Mouse (Mus musculus): ENCODE data around the gene Tmem190. TPM values are rescaled to one million over a fixed set of nuclear protein-coding genes. Genes with fewer than 3 reads are reported as not detected.

The Tmem190 gene
- 387 and 534 TPM in 2 replicates for polyA plus RNA-seq (2012; rRNA removed)

DNA sequence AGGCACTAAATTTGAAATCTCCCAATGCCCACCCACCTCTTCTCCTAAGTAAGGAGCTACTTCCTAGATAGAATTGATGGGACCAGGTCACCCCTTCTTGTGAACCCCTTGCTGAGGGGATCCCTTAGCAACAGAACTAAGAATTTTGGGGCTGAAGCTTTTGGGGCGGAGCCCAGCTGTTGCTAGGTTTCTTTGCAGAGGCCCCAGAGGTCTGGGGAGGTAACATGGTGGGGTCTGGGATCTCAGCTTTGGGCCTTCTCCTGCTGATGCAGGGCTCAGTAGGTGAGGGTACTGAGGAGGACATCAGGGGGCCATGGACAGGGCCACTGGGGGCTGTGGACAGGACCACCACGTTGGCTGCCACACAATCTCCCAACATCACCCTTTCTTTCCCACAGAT is at the start of gene Tmem190, which contains the start of gene Il11:
Gene Tmem190, plus strand, starts transcription at position 179 of the 400 bp plus-strand sequence.
Gene Il11, minus strand, starts transcription at position 101 of the 400 bp plus-strand sequence.
- H3K27ac ChIP-seq (ENCODE audit: control insufficient read depth, insufficient read depth, low read depth, low read length): peak within 1 kb of the TSS; percentile 47
- no peaks in the 10 kb centered on the region for H3K27me3 ChIP-seq (ENCODE audit: control insufficient read depth, insufficient read depth, low read length)
- peaks cover 2% of the 10 kb centered on the region for H3K4me1 ChIP-seq (ENCODE audit: control insufficient read depth, insufficient read depth, low read length)
- no peak for TF ChIP-seq POLR2A (IDR thresholded peaks at IDR 0.05; ENCODE audit: control insufficient read depth, low read depth, low read length)
- TF ChIP-seq CTCF (IDR thresholded peaks at IDR 0.05; ENCODE audit: control insufficient read depth, insufficient read depth, insufficient replicate concordance, low read depth, low read length): no peak
- H3K4me3 ChIP-seq (ENCODE audit: control insufficient read depth, low read depth, low read length): peak within 1 kb of the TSS; percentile 87
- no peaks in the 10 kb centered on the region for H3K36me3 ChIP-seq (ENCODE audit: control insufficient read depth, insufficient read depth, low read length)

DNA sequence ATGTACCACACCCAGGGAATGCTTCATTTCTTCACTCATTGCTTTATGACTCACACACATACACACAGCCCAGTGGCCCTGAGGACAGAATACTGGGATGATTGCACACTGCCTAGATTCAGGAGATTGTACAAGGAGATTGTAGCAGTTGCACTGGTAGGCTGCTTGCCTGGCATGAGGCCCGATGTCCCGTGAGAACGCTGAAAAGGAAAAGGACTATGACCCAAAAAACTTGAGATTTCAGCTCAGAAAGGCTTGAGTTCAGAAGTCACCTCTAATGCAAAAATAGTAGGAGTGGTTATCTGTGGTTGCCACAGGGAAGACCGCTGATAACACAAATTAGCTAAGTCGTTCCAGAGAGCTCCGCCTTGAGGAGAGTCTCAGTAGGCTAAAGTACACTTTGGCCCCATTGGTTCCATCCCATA is 49.8 kb upstream of the Tmem190 start:
- H3K27ac ChIP-seq (ENCODE audit: control insufficient read depth, insufficient read depth, low read depth, low read length): no peak overlapping the region
- no peaks in the 10 kb centered on the region for H3K4me1 ChIP-seq (ENCODE audit: control insufficient read depth, insufficient read depth, low read length)
- H3K36me3 ChIP-seq (ENCODE audit: control insufficient read depth, insufficient read depth, low read length): no peaks in the 10 kb centered on the region
- TF ChIP-seq CTCF (IDR thresholded peaks at IDR 0.05; ENCODE audit: control insufficient read depth, insufficient read depth, insufficient replicate concordance, low read depth, low read length) (no peak), POLR2A (IDR thresholded peaks at IDR 0.05; ENCODE audit: control insufficient read depth, low read depth, low read length) (no peak)
- H3K27me3 ChIP-seq (ENCODE audit: control insufficient read depth, insufficient read depth, low read length): no peaks in the 10 kb centered on the region
- H3K4me3 ChIP-seq (ENCODE audit: control insufficient read depth, low read depth, low read length): no peak overlapping the region

DNA sequence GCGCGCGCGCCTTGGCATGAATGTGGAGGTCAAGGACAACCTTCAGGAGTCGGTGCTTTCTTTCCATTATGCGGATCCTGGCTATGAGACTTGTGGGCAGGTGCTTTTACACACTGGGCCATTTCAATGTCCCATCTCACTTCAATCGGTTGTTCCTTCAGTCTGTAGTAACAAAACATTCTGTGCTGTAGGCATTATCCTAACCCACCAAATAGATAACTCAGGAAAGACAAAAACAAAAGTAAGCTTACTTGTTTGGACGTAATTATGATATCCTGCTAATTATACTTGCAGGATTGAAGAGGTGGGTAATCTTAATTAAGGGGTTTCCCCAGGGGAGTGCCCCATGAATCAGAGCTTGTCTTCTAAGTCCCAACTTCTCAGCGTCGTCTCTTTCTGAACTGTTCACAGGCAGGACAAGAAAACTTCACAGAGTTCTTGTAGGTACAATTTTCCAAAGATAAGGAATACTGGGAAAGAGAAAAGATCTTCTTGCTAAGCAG is 43.6 kb upstream of the Tmem190 start:
- peak overlapping the region; percentile 88 for H3K27ac ChIP-seq (ENCODE audit: control insufficient read depth, insufficient read depth, low read depth, low read length)
- peaks cover 2% of the 10 kb centered on the region; the same call in 1 of the 2 replicates for H3K36me3 ChIP-seq (ENCODE audit: control insufficient read depth, insufficient read depth, low read length)
- TF ChIP-seq POLR2A (IDR thresholded peaks at IDR 0.05; ENCODE audit: control insufficient read depth, low read depth, low read length): no peak
- no peak for TF ChIP-seq CTCF (IDR thresholded peaks at IDR 0.05; ENCODE audit: control insufficient read depth, insufficient read depth, insufficient replicate concordance, low read depth, low read length)

DNA sequence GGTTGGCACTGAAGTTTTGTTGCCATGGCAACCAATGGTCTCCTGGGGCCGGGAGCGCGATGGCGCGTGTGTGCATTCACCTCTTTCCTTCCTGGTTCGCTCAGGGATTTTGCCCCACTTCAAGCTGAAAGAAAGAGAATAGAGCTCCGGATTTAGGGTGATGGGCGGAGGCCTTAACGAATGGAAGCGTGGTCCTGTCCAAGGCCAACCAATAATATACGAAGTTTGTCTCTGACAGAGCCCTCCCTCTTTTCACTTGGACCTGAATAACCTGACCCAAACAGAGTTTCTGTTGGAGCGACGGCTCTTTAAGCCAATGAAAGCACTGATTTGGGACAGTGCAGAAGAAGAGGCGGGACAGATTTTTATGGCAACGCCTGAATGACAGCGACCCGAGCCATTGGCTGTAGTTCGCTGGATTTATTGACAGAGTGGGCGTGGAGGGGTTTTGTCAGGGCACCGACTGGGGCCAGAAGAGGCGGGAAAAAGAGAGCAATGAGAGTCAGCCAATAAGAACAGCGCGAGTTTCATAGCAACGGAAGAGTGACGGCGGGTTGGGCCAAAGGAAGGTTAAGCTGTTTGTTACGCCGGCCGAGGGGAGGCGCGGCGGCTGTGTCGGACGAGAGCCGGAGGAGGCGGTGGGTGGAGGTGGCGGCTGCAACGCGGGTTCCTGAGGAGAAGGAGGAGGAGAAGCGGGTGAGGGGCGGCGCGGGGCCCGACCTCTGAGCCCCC is 43.0 kb upstream of the Tmem190 start, which contains the start of gene Kmt5c:
Gene Kmt5c, plus strand, starts transcription at position 572 of the 732 bp plus-strand sequence.
- peak within 1 kb of the TSS; percentile 85 for H3K4me3 ChIP-seq (ENCODE audit: control insufficient read depth, low read depth, low read length)
- H3K4me1 ChIP-seq (ENCODE audit: control insufficient read depth, insufficient read depth, low read length): peaks cover 20% of the 10 kb centered on the region
- peak within 1 kb of the TSS; percentile 88 for H3K27ac ChIP-seq (ENCODE audit: control insufficient read depth, insufficient read depth, low read depth, low read length)
- H3K27me3 ChIP-seq (ENCODE audit: control insufficient read depth, insufficient read depth, low read length): no peaks in the 10 kb centered on the region
- H3K36me3 ChIP-seq (ENCODE audit: control insufficient read depth, insufficient read depth, low read length): peaks cover 2% of the 10 kb centered on the region; the same call in 1 of the 2 replicates
- TF ChIP-seq CTCF (IDR thresholded peaks at IDR 0.05; ENCODE audit: control insufficient read depth, insufficient read depth, insufficient replicate concordance, low read depth, low read length) (no peak), POLR2A (IDR thresholded peaks at IDR 0.05; ENCODE audit: control insufficient read depth, low read depth, low read length) (peak; percentile 91)

More for the DNA sequence above, 43.6 kb upstream of the Tmem190 start:
- Histone ChIP-seq H3K4me3 (ENCODE audit: control insufficient read depth, low read depth, low read length) (peak overlapping the region; percentile 85), H3K27me3 (ENCODE audit: control insufficient read depth, insufficient read depth, low read length) (no peaks in the 10 kb centered on the region), H3K4me1 (ENCODE audit: control insufficient read depth, insufficient read depth, low read length) (peaks cover 20% of the 10 kb centered on the region)

DNA sequence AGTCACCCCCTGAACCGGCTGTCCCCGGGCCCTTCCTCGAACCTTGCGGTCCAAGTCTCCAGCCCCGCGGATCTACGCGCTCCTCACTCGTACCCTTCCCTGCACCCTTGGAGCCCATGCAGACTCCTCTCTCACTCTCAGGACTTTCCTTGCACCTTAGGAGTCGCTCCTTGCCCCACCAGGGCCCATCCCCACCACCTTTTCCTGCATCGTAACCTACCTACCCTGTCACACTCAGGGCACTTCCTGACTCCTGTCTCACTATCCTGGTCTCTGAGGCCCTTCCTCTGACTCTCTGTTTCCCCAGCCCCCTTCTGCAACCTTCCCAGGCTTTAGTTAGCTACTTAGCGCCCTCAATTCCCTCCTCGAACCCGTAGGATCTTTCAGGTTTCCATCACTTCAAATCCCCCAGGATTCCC is 42.4 kb upstream of the Tmem190 start:
- H3K4me3 ChIP-seq (ENCODE audit: control insufficient read depth, low read depth, low read length): peak overlapping the region; percentile 85
- no peaks in the 10 kb centered on the region for H3K27me3 ChIP-seq (ENCODE audit: control insufficient read depth, insufficient read depth, low read length)
- no peak for TF ChIP-seq CTCF (IDR thresholded peaks at IDR 0.05; ENCODE audit: control insufficient read depth, insufficient read depth, insufficient replicate concordance, low read depth, low read length)
- no peak; the same call in 1 of the 2 replicates for TF ChIP-seq POLR2A (IDR thresholded peaks at IDR 0.05; ENCODE audit: control insufficient read depth, low read depth, low read length)
- H3K36me3 ChIP-seq (ENCODE audit: control insufficient read depth, insufficient read depth, low read length): peaks cover 2% of the 10 kb centered on the region; the same call in 1 of the 2 replicates
- peaks cover 20% of the 10 kb centered on the region for H3K4me1 ChIP-seq (ENCODE audit: control insufficient read depth, insufficient read depth, low read length)
- H3K27ac ChIP-seq (ENCODE audit: control insufficient read depth, insufficient read depth, low read depth, low read length): peak overlapping the region; percentile 68

DNA sequence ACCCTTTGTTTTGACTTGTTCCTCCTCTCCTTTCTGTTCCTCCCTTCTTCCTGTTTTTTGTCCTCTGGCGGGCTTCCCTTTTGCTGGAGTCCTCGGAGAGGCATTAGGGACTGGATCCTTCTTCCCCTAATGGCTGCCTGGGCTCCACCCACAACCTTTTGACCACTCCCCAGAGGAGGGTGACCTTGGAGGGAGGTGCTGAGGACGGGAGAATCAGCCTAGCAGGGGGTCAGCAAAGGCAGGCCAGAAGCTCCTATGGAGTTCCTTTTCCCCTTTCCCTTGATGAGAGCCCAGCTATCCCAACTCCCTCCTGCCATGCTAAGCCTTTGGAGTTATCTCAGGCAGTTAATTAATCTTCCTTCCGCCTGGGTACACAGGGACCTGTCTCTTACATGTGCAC is 41.6 kb upstream of the Tmem190 start:
- Histone ChIP-seq H3K4me3 (ENCODE audit: control insufficient read depth, low read depth, low read length) (peak overlapping the region; percentile 16; the same call in 1 of the 2 replicates), H3K36me3 (ENCODE audit: control insufficient read depth, insufficient read depth, low read length) (peaks cover 2% of the 10 kb centered on the region; the same call in 1 of the 2 replicates), H3K4me1 (ENCODE audit: control insufficient read depth, insufficient read depth, low read length) (peaks cover 20% of the 10 kb centered on the region), H3K27me3 (ENCODE audit: control insufficient read depth, insufficient read depth, low read length) (no peaks in the 10 kb centered on the region), H3K27ac (ENCODE audit: control insufficient read depth, insufficient read depth, low read depth, low read length) (no peak overlapping the region)
- TF ChIP-seq CTCF (IDR thresholded peaks at IDR 0.05; ENCODE audit: control insufficient read depth, insufficient read depth, insufficient replicate concordance, low read depth, low read length) (no peak), POLR2A (IDR thresholded peaks at IDR 0.05; ENCODE audit: control insufficient read depth, low read depth, low read length) (no peak)

All from testis, adult 2 months (tissue).